In the genomic region with DNA sequence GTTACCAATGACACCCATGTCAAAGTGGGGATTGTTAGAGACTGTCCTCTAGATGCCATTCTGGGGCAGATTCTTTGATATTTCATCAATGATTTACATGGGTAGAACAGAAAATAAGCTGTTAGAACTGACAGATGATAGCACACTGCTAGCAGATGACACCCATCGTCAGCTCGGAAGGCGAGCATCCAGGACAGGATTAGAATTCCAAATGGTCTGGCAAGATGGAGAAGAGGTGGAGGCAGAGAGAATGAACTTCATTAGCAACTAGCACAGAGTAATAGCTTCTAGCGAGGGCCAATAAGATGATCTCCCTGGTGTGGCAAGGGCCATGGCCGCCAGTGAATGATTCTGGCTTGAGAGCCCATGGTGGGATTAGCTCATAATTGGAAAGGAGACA, we compare ENCODE assay signal across 27 mouse cellular contexts. TPM values are rescaled to one million over a fixed set of nuclear protein-coding genes. Genes with fewer than 3 reads are reported as not detected.
DNase-seq lines count a peak whose midpoint lies in the region; ATAC-seq lines count a peak whose summit lies in the region.
"Had no signal": no experiment of that assay in that cellular context is flagged by ENCODE, and none has a peak within 500 bp of the region (broad histone marks: within the 10 kb centered on the region; RNA-seq: fewer than 3 reads in every experiment).

No protein-coding gene starts in this region.

- no peak for DNase-seq in cerebellum, adult 8-10 months
- peak; percentile 61 for DNase-seq in heart, adult 11 months
- peak; percentile 64 to 90 for DNase-seq in layer of hippocampus, adult 18-20 months (ENCODE audit: low spot score in 2 of 2)
- DNase-seq in layer of hippocampus, postnatal 14 days (ENCODE audit: low spot score in 2 of 2), result peak; percentile 63 to 88
- no peak for DNase-seq in B cell, adult 2 months
- DNase-seq: adrenal gland, postnatal 10 days; gastrocnemius, adult 2 months; kidney, adult 8-10 months; kidney, postnatal 10 days; liver; lung, postnatal 4 days; thymus, postnatal 25 days had no signal

- no peaks in the 10 kb centered on the region for H3K9me3 ChIP-seq in heart, embryonic 12.5 days (replicated peaks)
- H3K9me3 ChIP-seq in hindbrain, embryonic 13.5 days, result no peaks in the 10 kb centered on the region
- H3K9me3 ChIP-seq: embryonic facial prominence, embryonic 12.5 days; forebrain, embryonic 12.5 days; heart, embryonic 10.5 days; intestine, embryonic 15.5 days; limb, embryonic 10.5 days; liver, embryonic 15.5 days; lung, embryonic 15.5 days; midbrain, embryonic 15.5 days; neural tube, embryonic 12.5 days had no signal

- H3K27me3 ChIP-seq in heart, embryonic 12.5 days (replicated peaks), result no peaks in the 10 kb centered on the region
- no peaks in the 10 kb centered on the region for H3K27me3 ChIP-seq in hindbrain, embryonic 13.5 days
- H3K27me3 ChIP-seq: embryonic facial prominence, embryonic 12.5 days; intestine, embryonic 15.5 days; liver, embryonic 15.5 days; lung, embryonic 15.5 days; midbrain, embryonic 15.5 days; neural tube, embryonic 12.5 days had no signal

- WGBS in heart, embryonic 12.5 days, result 84% methylated on average over 5 of the region's 5 CpGs
- 95% methylated on average over 5 of the region's 5 CpGs for WGBS in hindbrain, embryonic 13.5 days

- H3K4me2 ChIP-seq in heart, embryonic 12.5 days, result no peak overlapping the region
- no peak overlapping the region for H3K4me2 ChIP-seq in hindbrain, embryonic 13.5 days
- H3K4me2 ChIP-seq: embryonic facial prominence, embryonic 12.5 days; forebrain, embryonic 12.5 days; intestine, embryonic 15.5 days; liver, embryonic 15.5 days; lung, embryonic 15.5 days; midbrain, embryonic 15.5 days; neural tube, embryonic 12.5 days had no signal

- ATAC-seq in cerebellum, adult (ENCODE audit: insufficient number of reproducible peaks, low FRiP score, low TSS enrichment), result 0 out of 2 replicates have a peak, but pooled peaks have one; percentile 34
- no peak for ATAC-seq in heart, embryonic 12.5 days (ENCODE audit: insufficient number of reproducible peaks, low FRiP score)
- no peak for ATAC-seq in hindbrain, embryonic 13.5 days (ENCODE audit: low FRiP score)
- ATAC-seq: hindbrain, embryonic 16.5 days; intestine, embryonic 15.5 days; midbrain, embryonic 15.5 days had no signal

- no peak overlapping the region for H3K27ac ChIP-seq in heart, embryonic 12.5 days (ENCODE audit: poor library complexity, severe bottlenecking)
- H3K27ac ChIP-seq in hindbrain, embryonic 13.5 days, result no peak overlapping the region
- H3K27ac ChIP-seq: embryonic facial prominence, embryonic 12.5 days; forebrain, embryonic 12.5 days; gastrocnemius, adult 2 months; heart, embryonic 10.5 days; intestine, embryonic 15.5 days; left cerebral cortex, adult 2 months; limb, embryonic 10.5 days; liver, embryonic 15.5 days; lung, embryonic 15.5 days; midbrain, embryonic 15.5 days; neural tube, embryonic 12.5 days had no signal

- no peaks in the 10 kb centered on the region for H3K36me3 ChIP-seq in heart, embryonic 12.5 days
- no peaks in the 10 kb centered on the region for H3K36me3 ChIP-seq in hindbrain, embryonic 13.5 days
- H3K36me3 ChIP-seq: embryonic facial prominence, embryonic 12.5 days; forebrain, embryonic 12.5 days; heart, embryonic 10.5 days; intestine, embryonic 15.5 days; limb, embryonic 10.5 days; liver, embryonic 15.5 days; lung, embryonic 15.5 days; midbrain, embryonic 15.5 days; neural tube, embryonic 12.5 days had no signal

- H3K9ac ChIP-seq in heart, embryonic 12.5 days, result no peak overlapping the region
- H3K9ac ChIP-seq in hindbrain, embryonic 13.5 days, result no peak overlapping the region
- H3K9ac ChIP-seq: embryonic facial prominence, embryonic 12.5 days; forebrain, embryonic 12.5 days; intestine, embryonic 15.5 days; liver, embryonic 15.5 days; lung, embryonic 15.5 days; midbrain, embryonic 15.5 days; neural tube, embryonic 12.5 days had no signal

- no peaks in the 10 kb centered on the region for H3K4me1 ChIP-seq in heart, embryonic 12.5 days (replicated peaks)
- H3K4me1 ChIP-seq in hindbrain, embryonic 13.5 days (replicated peaks), result no peaks in the 10 kb centered on the region
- H3K4me1 ChIP-seq: embryonic facial prominence, embryonic 12.5 days; forebrain, embryonic 12.5 days; heart, embryonic 10.5 days; intestine, embryonic 15.5 days; limb, embryonic 10.5 days; liver, embryonic 15.5 days; lung, embryonic 15.5 days; midbrain, embryonic 15.5 days; neural tube, embryonic 12.5 days had no signal

- no peak overlapping the region for H3K4me3 ChIP-seq in heart, embryonic 12.5 days
- H3K4me3 ChIP-seq in hindbrain, embryonic 13.5 days, result no peak overlapping the region
- H3K4me3 ChIP-seq: embryonic facial prominence, embryonic 12.5 days; forebrain, embryonic 12.5 days; gastrocnemius, adult 2 months; heart, embryonic 10.5 days; intestine, embryonic 15.5 days; left cerebral cortex, adult 2 months; limb, embryonic 10.5 days; liver, embryonic 15.5 days; lung, embryonic 15.5 days; midbrain, embryonic 15.5 days; neural tube, embryonic 12.5 days had no signal

RNA-seq across cellular contexts. Expression of a gene that starts 48.7 kb away (rescaled TPM):
- 7.0 and 8.0 TPM in 2 replicates for polyA plus RNA-seq in heart, embryonic 12.5 days (2016; fragmentation: Nextera tagmentation; extraction: Ambion mirVana)
- total RNA-seq in layer of hippocampus, adult 18-20 months (2021), result 10 to 100 TPM; 31.9 to 35.6 TPM
- total RNA-seq in layer of hippocampus, postnatal 14 days (2021), result 10 to 100 TPM; 20.4 to 23.0 TPM
- 13.2 and 13.4 TPM in 2 replicates for polyA plus RNA-seq in hindbrain, embryonic 13.5 days (2015; fragmentation: Nextera tagmentation; extraction: Ambion mirVana)
- total RNA-seq: hematopoietic stem cell, adult 5-6 weeks had no signal

RNA-seq across cellular contexts. Expression of a gene that starts 48.8 kb away (rescaled TPM):
- 11.6 and 12.0 TPM in 2 replicates for polyA plus RNA-seq in heart, embryonic 12.5 days (2016; fragmentation: Nextera tagmentation; extraction: Ambion mirVana)
- total RNA-seq in layer of hippocampus, adult 18-20 months (2021), result 10 to 100 TPM; 43.3 to 45.7 TPM
- 10 to 100 TPM; 49.0 to 49.9 TPM for total RNA-seq in layer of hippocampus, postnatal 14 days (2021)
- polyA plus RNA-seq in hindbrain, embryonic 13.5 days (2015; fragmentation: Nextera tagmentation; extraction: Ambion mirVana), result 4.2 and 4.9 TPM in 2 replicates

Comparison
In these comparisons a context has a peak if more than half of its experiments do, and no peak if none do; other contexts are left out.
1. DNase-seq: peak in heart, adult 11 months (single experiment), layer of hippocampus, adult 18-20 months (2 of 2) and layer of hippocampus, postnatal 14 days (2 of 2); none in cerebellum, adult 8-10 months (single experiment) and B cell, adult 2 months (0 of 2).